Comparison of ENCODE assay signal across 14 mouse cellular contexts in genomic region chr17:27725412-27725811, GRCm38 (mm10). TPM values are rescaled to one million over a fixed set of nuclear protein-coding genes. Genes with fewer than 3 reads are reported as not detected.
A peak's percentile ranks its signal among the peaks of the same experiment; 100 is the strongest.
DNase-seq lines count a peak whose midpoint lies in the region; ATAC-seq and TF ChIP-seq lines count a peak whose summit lies in the region.
"Had no signal": no experiment of that assay in that cellular context is flagged by ENCODE, and none has a peak within 500 bp of the region (broad histone marks: within the 10 kb centered on the region; RNA-seq: fewer than 3 reads in every experiment).

No protein-coding gene starts in this region.

- H3K9ac ChIP-seq in hindbrain, embryonic 14.5 days, result no peak overlapping the region
- peak overlapping the region; percentile 3; the same call in 1 of the 2 replicates for H3K9ac ChIP-seq in midbrain, embryonic 11.5 days (ENCODE audit: low read length)
- no peak overlapping the region for H3K9ac ChIP-seq in midbrain, embryonic 16.5 days (ENCODE audit: low read depth, low read length)
- peak overlapping the region; percentile 16; the same call in 1 of the 2 replicates for H3K9ac ChIP-seq in hindbrain, embryonic 13.5 days
- H3K9ac ChIP-seq in stomach, embryonic 16.5 days (ENCODE audit: low read length), result peak overlapping the region; percentile 26; the same call in 1 of the 2 replicates
- H3K9ac ChIP-seq: embryonic facial prominence, embryonic 12.5 days; limb, embryonic 15.5 days had no signal

- 0 out of 2 replicates have a peak, but pooled peaks cover 3% of the 10 kb centered on the region for H3K9me3 ChIP-seq in hindbrain, embryonic 10.5 days
- 0 out of 2 replicates have a peak, but pooled peaks cover 3% of the 10 kb centered on the region for H3K9me3 ChIP-seq in hindbrain, embryonic 14.5 days (ENCODE audit: control insufficient read depth, low read length)
- H3K9me3 ChIP-seq in midbrain, embryonic 11.5 days (ENCODE audit: control insufficient read depth, low read length), result no peaks in the 10 kb centered on the region
- H3K9me3 ChIP-seq in midbrain, embryonic 16.5 days (replicated peaks; ENCODE audit: control insufficient read depth, low read length, poor library complexity, severe bottlenecking), result no peaks in the 10 kb centered on the region
- no peaks in the 10 kb centered on the region for H3K9me3 ChIP-seq in hindbrain, embryonic 13.5 days
- H3K9me3 ChIP-seq in stomach, embryonic 16.5 days (replicated peaks; ENCODE audit: control insufficient read depth, low read length), result no peaks in the 10 kb centered on the region
- H3K9me3 ChIP-seq: limb, embryonic 15.5 days had no signal

- peaks cover 10% of the 10 kb centered on the region for H3K27me3 ChIP-seq in hindbrain, embryonic 10.5 days (ENCODE audit: insufficient read depth, poor library complexity, severe bottlenecking)
- H3K27me3 ChIP-seq in hindbrain, embryonic 14.5 days (ENCODE audit: control insufficient read depth, insufficient read depth, low read length), result no peaks in the 10 kb centered on the region
- no peaks in the 10 kb centered on the region for H3K27me3 ChIP-seq in midbrain, embryonic 11.5 days (ENCODE audit: control insufficient read depth, insufficient read depth, low read length)
- H3K27me3 ChIP-seq in midbrain, embryonic 16.5 days (ENCODE audit: control insufficient read depth, insufficient read depth, low read depth, low read length), result no peaks in the 10 kb centered on the region
- H3K27me3 ChIP-seq in hindbrain, embryonic 13.5 days, result no peaks in the 10 kb centered on the region
- no peaks in the 10 kb centered on the region for H3K27me3 ChIP-seq in stomach, embryonic 16.5 days (ENCODE audit: control insufficient read depth, insufficient read depth, low read length)
- H3K27me3 ChIP-seq: embryonic facial prominence, embryonic 12.5 days; limb, embryonic 15.5 days had no signal

- DNase-seq in hindbrain, embryonic 10.5 days (ENCODE audit: low spot score), result no peak
- no peak for DNase-seq in hindbrain, embryonic 14.5 days (ENCODE audit: low spot score)
- DNase-seq in midbrain, embryonic 11.5 days (ENCODE audit: low spot score, missing footprints), result no peak
- DNase-seq in left cerebral cortex, adult 2 months (ENCODE audit: extremely low spot score in 1 of 2, low spot score in 2 of 2), result no peak
- DNase-seq in cerebellum, adult 8-10 months, result no peak
- DNase-seq: gastrocnemius, adult 2 months; kidney, postnatal 14 days; right cerebral cortex, adult 18-20 months; thymus, adult 18-20 months had no signal

- H3K4me1 ChIP-seq in hindbrain, embryonic 10.5 days (replicated peaks), result peaks cover 50% of the 10 kb centered on the region
- no peaks in the 10 kb centered on the region for H3K4me1 ChIP-seq in hindbrain, embryonic 14.5 days (replicated peaks; ENCODE audit: control insufficient read depth, insufficient read depth, low read length)
- H3K4me1 ChIP-seq in midbrain, embryonic 11.5 days (ENCODE audit: control insufficient read depth, insufficient read depth, low read length), result peaks cover 16% of the 10 kb centered on the region
- H3K4me1 ChIP-seq in midbrain, embryonic 16.5 days (ENCODE audit: control insufficient read depth, insufficient read depth, low read length), result 0 out of 2 replicates have a peak, but pooled peaks cover 2% of the 10 kb centered on the region
- peaks cover 13% of the 10 kb centered on the region for H3K4me1 ChIP-seq in hindbrain, embryonic 13.5 days (replicated peaks)
- peaks cover 22% of the 10 kb centered on the region for H3K4me1 ChIP-seq in stomach, embryonic 16.5 days (ENCODE audit: control insufficient read depth, insufficient read depth, low read length)

- H3K36me3 ChIP-seq in hindbrain, embryonic 10.5 days, result no peaks in the 10 kb centered on the region
- H3K36me3 ChIP-seq in hindbrain, embryonic 14.5 days (replicated peaks; ENCODE audit: control insufficient read depth, insufficient read depth), result no peaks in the 10 kb centered on the region
- no peaks in the 10 kb centered on the region for H3K36me3 ChIP-seq in midbrain, embryonic 11.5 days (ENCODE audit: control insufficient read depth, insufficient read depth, low read length)
- no peaks in the 10 kb centered on the region for H3K36me3 ChIP-seq in midbrain, embryonic 16.5 days (ENCODE audit: control insufficient read depth, insufficient read depth, low read length)
- no peaks in the 10 kb centered on the region for H3K36me3 ChIP-seq in hindbrain, embryonic 13.5 days
- H3K36me3 ChIP-seq in stomach, embryonic 16.5 days (ENCODE audit: control insufficient read depth, insufficient read depth, low read length), result no peaks in the 10 kb centered on the region
- H3K36me3 ChIP-seq: embryonic facial prominence, embryonic 12.5 days; limb, embryonic 15.5 days had no signal

- no peak for ATAC-seq in hindbrain, embryonic 14.5 days (ENCODE audit: low FRiP score)
- no peak for ATAC-seq in midbrain, embryonic 11.5 days (ENCODE audit: low FRiP score)
- ATAC-seq in midbrain, embryonic 16.5 days, result no peak
- ATAC-seq in hindbrain, embryonic 13.5 days (ENCODE audit: low FRiP score), result no peak
- no peak for ATAC-seq in stomach, embryonic 16.5 days (ENCODE audit: insufficient read depth, low FRiP score)

- WGBS in hindbrain, embryonic 10.5 days, result 12% methylated on average over 10 of the region's 10 CpGs
- 18% methylated on average over 10 of the region's 10 CpGs for WGBS in hindbrain, embryonic 14.5 days
- WGBS in midbrain, embryonic 11.5 days, result 12% methylated on average over 10 of the region's 10 CpGs
- 11% methylated on average over 10 of the region's 10 CpGs for WGBS in midbrain, embryonic 16.5 days
- WGBS in hindbrain, embryonic 13.5 days, result 14% methylated on average over 10 of the region's 10 CpGs
- 19% methylated on average over 10 of the region's 10 CpGs for WGBS in stomach, embryonic 16.5 days

- H3K27ac ChIP-seq in hindbrain, embryonic 10.5 days, result peak overlapping the region; percentile 78
- no peak overlapping the region for H3K27ac ChIP-seq in hindbrain, embryonic 14.5 days
- no peak overlapping the region for H3K27ac ChIP-seq in midbrain, embryonic 11.5 days (ENCODE audit: low read depth, low read length)
- no peak overlapping the region for H3K27ac ChIP-seq in midbrain, embryonic 16.5 days (ENCODE audit: low read length)
- H3K27ac ChIP-seq in hindbrain, embryonic 13.5 days, result no peak overlapping the region
- H3K27ac ChIP-seq in stomach, embryonic 16.5 days (ENCODE audit: low read length), result no peak overlapping the region
- no peak overlapping the region for H3K27ac ChIP-seq in left cerebral cortex, adult 2 months
- H3K27ac ChIP-seq: embryonic facial prominence, embryonic 12.5 days; gastrocnemius, adult 2 months; limb, embryonic 15.5 days had no signal

- no peak for TF ChIP-seq CTCF in left cerebral cortex, adult 2 months (IDR thresholded peaks at IDR 0.05)

- H3K4me2 ChIP-seq in hindbrain, embryonic 14.5 days (replicated peaks), result no peak overlapping the region
- H3K4me2 ChIP-seq in midbrain, embryonic 11.5 days, result peak overlapping the region; percentile 19; the same call in 1 of the 2 replicates
- no peak overlapping the region for H3K4me2 ChIP-seq in midbrain, embryonic 16.5 days (ENCODE audit: low read length)
- no peak overlapping the region for H3K4me2 ChIP-seq in hindbrain, embryonic 13.5 days
- peak overlapping the region; percentile 43; the same call in 1 of the 2 replicates for H3K4me2 ChIP-seq in stomach, embryonic 16.5 days (ENCODE audit: low read depth, low read length)
- H3K4me2 ChIP-seq: embryonic facial prominence, embryonic 12.5 days; limb, embryonic 15.5 days had no signal

- intact Hi-C loops in left cerebral cortex, adult 2 months (cut with DNase I), result no loop called here

- H3K4me3 ChIP-seq in hindbrain, embryonic 10.5 days, result peak overlapping the region; percentile 19; the same call in 1 of the 2 replicates
- no peak overlapping the region for H3K4me3 ChIP-seq in hindbrain, embryonic 14.5 days (replicated peaks; ENCODE audit: low read length)
- H3K4me3 ChIP-seq in midbrain, embryonic 11.5 days (ENCODE audit: low read depth, low read length), result no peak overlapping the region
- H3K4me3 ChIP-seq in midbrain, embryonic 16.5 days (ENCODE audit: low read depth, low read length), result no peak overlapping the region
- no peak overlapping the region for H3K4me3 ChIP-seq in hindbrain, embryonic 13.5 days
- no peak overlapping the region for H3K4me3 ChIP-seq in stomach, embryonic 16.5 days (replicated peaks; ENCODE audit: low read length)
- H3K4me3 ChIP-seq in left cerebral cortex, adult 2 months, result no peak overlapping the region
- H3K4me3 ChIP-seq: embryonic facial prominence, embryonic 12.5 days; gastrocnemius, adult 2 months; limb, embryonic 15.5 days had no signal

RNA-seq across cellular contexts. Expression of gene Spdef, which starts 3.3 kb away (rescaled TPM):
- 0.13 and 0.31 TPM in 2 replicates for polyA plus RNA-seq in hindbrain, embryonic 10.5 days (2016; fragmentation: Nextera tagmentation; extraction: Ambion mirVana)
- 0.26 and 0.94 TPM in 2 replicates for polyA plus RNA-seq in hindbrain, embryonic 14.5 days (2014; fragmentation: Nextera tagmentation; extraction: Ambion mirVana)
- 0.25 TPM in 1 of 2 replicates, not detected in the other for polyA plus RNA-seq in midbrain, embryonic 11.5 days (2014; fragmentation: Nextera tagmentation; extraction: Ambion mirVana)
- 1.5 and 2.6 TPM in 2 replicates for polyA plus RNA-seq in midbrain, embryonic 16.5 days (2015; fragmentation: Nextera tagmentation; extraction: Ambion mirVana)
- 0.60 TPM in 2 replicates for polyA plus RNA-seq in hindbrain, embryonic 13.5 days (2015; fragmentation: Nextera tagmentation; extraction: Ambion mirVana)
- 22.5 and 28.4 TPM in 2 replicates for polyA plus RNA-seq in stomach, embryonic 16.5 days (2015; fragmentation: Nextera tagmentation; extraction: Ambion mirVana)
- total RNA-seq in left cerebral cortex, adult 2 months (2021), result under 1 TPM in 1 of 2 experiments, not detected in 1; 0.48 TPM
- total RNA-seq: gastrocnemius, adult 2 months had no signal

Comparison
In these comparisons a context has a peak if more than half of its experiments do, and no peak if none do; other contexts are left out.
1. H3K4me2 ChIP-seq: peak in midbrain, embryonic 11.5 days (single experiment) and stomach, embryonic 16.5 days (single experiment); none in hindbrain, embryonic 14.5 days (single experiment), midbrain, embryonic 16.5 days (single experiment) and hindbrain, embryonic 13.5 days (single experiment).
2. H3K9ac ChIP-seq: peak in midbrain, embryonic 11.5 days (single experiment), hindbrain, embryonic 13.5 days (single experiment) and stomach, embryonic 16.5 days (single experiment); none in hindbrain, embryonic 14.5 days (single experiment) and midbrain, embryonic 16.5 days (single experiment).